Mouse (Mus musculus) testis, postnatal 14 days (tissue): ENCODE measurements around the gene Fars2.

Experiments used
- DNase-seq: peaks from one replicate; pipeline ENCODE4 v3.0.0; 2021; ENCODE audit warnings: low spot score

The Fars2 gene

DNA sequence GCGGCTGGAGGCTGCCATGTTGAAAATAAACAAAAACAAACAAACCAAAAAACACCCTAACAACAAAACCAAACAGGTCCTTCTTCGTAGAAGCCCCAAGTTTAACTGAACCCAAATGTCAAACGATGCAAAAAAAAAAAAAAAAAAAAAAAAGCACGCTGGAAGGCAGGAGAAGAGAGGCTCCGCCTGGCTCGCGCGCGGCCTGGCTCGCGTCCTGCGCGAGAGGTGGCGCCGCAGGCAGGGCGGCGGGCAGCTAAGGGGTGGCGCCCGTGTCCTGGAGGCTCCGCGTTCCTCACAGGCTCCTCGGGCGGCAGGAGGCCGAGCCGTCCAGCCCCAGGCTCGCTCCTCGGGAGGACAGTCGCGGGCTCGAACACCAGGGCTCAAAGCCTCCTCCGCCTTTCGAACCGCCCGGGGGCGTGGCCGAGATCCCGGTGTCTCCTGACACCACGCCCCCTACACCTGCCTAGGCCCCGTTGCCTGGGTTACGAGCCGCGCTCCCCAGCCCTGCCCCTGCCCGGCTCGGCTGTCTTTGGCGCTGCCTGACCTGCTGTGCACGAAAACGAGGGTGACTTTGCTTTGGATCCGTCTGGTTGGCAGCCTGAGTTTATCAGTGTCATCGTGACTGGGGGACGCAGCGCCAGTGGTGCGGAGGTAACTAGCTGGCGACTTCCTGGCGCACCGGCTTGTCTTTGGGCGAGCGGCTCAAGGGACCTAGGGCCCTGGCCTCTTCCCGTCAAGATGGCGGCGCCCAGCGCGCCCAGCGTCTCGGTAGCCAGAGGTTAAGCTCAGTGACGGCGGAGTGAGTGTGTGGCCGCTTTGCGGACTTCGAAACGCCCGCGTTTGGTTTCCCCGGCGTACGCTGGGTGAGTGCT lies at the start of gene Fars2, which contains the start of gene Lyrm4:
Fars2 (plus strand) TSS at position 270 of the 872 bp plus-strand sequence.
Lyrm4 (minus strand) TSS at position 384 of the 872 bp plus-strand sequence.
- peak; percentile 97 for DNase-seq

DNA sequence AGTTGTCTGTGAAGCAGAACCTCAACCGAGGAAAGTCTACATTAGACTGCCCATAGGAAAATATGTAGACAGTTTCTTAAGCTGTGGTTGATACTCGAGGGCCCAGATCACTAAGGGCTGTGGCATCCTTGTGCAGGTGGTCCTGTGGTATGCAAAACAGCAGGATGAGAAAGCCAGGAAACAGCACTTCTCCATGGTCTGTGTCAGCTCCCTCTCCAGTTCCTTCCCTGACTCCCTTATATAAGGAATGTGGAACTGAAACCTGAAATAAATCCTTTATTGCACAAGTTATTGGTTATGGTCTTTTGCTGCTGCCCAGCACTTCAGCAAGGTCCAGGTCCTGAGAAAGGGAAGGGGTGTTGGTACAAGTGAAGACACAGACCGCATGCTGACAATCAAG lies 42.7 kb upstream of the Fars2 start:
- DNase-seq, result no peak

DNA sequence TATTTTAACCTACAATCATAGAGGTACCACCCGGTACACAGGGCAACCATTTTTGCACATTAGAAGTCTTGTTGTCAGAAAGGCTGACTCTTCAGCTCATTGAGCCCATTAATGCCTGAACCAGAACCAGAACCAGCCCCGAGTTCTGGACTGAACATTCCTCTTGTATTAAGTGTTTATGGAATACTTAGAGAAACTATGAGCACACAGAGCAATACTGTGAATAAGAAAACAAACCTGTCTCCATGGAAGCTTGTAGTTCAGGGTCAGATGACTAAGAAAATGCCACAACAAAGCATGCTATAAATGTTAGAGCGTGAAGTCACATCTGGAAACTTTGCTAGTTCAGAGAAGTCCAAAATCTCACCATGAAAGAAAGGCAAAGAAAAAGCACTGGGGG lies 35.6 kb upstream of the Fars2 start:
- DNase-seq, result no peak

DNA sequence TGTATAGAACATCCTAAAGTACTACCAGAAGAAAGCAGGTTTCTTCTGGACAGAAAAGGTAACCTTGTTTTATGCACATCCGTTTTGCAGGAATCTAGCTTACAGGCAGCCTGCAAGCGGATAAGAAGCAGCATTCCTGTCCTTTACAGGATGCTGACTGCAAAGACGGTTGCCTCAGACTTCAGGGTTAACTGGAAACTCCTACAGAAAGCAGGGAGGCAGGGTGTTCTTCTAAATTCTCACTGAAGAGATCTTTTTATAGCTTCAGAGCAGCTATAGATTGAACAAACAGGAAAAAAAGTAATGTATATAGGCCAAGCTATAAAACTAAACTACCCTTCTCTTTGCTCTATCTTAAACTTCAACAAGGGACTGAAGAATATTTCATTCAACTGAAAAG lies 32.5 kb upstream of the Fars2 start:
- no peak for DNase-seq

DNA sequence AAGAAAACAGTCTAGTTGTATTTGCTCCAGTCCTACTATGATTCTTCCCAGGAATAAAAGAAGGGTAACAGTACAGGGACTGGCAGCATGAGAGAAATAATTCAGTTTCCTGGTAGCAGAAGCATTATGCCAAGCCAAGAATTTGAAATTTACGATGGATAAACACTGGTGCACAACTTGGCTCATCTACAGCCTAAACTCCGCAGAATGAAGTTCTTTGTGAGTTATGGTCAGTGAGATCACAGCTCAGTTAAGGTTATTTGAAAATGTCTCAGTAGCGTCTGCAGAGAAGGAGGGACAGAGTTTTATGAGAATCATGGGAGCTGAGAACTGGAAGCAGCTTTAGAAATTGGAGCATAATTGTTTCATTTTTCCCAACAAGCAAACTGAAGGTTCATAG lies 31.2 kb upstream of the Fars2 start:
- no peak for DNase-seq

DNA sequence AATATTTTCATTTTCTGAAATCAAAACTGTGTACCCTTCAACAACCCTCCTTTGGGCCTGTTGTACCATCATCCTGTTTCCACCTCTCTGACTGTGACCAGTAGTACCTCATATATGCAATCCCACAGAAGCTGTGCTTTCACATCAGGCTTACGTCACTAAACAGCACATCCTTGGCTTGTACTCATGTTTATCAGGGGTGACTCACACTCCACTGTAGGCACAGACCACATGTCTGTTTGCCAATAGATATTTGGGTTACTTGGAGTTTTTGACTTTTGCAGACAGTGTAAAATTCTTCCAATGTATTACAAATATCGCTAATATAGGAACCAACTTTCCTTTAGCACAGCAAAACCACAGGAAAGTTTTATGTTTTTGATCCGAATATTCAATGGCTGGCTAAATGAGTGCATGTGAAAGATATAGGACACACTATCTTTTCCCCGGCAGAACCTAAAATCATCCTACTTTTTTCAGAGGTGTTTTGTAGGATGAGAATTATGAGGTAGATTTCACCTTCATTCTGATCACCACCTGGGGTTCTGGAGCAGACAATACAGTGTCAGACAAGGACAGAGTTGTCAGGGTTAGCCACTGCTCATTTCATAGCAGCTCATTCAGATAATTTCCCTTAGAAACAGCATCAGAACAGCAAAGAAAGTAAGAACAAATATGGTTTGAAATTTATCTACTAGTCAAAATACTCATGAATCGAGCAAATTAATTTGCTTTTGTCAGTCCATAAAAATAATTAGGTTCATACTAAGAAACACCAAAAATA lies 30.4 kb upstream of the Fars2 start:
- no peak for DNase-seq

DNA sequence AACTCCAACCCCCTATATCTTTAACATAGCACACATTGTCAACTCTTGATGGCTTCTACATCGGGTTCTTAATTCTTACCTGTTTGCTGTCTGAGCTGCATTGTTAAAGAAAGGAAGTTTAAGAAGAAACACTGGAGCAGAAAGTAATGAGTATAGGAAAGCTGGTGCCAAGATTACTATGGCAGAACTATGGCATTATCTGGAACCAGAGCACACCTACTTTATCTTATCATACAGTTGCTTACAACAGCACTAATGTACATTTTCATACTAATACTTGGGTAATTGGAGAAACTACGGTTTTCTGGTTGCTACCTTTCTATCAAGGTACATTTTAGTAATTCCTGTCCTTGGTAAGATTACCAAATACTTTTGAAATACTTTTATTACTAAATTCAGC lies 29.8 kb upstream of the Fars2 start:
- no peak for DNase-seq

DNA sequence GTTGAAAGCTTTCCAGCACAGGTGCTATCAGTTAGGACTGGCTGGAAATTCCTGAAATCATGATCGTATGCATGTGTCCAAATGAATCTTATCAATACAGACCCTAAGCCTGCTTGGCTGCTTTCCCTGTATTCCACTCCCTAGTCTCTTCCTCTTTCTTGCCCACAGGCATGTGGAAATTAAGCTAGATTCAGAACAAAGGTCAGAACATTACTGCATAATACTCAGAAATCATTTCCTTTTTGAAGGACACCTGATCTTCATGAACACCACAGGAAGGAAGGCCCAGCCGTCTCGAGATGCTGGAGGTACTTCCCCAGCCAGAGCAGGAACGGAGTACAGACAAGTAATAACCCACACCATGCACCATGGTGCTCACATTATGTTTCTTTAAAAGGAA lies 29.0 kb upstream of the Fars2 start:
- DNase-seq, result no peak

DNA sequence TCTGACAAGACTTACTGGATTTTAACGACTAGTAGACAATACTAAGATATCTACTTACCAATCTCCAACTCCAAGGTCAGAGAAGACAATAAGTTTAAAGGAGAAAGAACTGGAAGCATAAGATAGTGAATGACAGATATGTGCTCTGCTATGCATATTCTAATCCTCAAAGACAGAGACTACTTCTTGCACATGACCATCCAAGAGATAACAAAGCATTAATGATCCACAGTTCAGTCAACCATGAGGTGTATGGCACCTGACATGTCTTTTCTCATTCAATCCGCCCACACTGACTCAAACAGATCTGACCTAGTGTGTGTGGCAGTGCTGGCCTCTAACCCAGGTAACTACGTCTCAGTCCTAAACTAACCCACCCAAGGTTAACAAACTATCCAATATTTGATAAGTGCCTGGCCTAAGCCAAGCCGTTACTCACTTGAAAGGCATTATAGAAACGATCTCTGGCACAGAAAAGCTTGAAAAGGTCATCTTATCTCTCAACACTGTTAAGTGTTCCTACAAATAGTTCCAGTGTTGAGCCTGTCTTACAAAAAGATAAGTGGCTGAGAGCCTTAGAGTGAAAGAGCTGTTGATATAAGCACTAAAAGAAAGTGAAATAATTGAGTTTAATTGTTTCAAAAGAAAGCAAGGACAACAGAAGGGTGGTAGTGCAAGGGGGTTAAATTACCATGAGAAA lies 20.4 kb upstream of the Fars2 start:
- no peak for DNase-seq

DNA sequence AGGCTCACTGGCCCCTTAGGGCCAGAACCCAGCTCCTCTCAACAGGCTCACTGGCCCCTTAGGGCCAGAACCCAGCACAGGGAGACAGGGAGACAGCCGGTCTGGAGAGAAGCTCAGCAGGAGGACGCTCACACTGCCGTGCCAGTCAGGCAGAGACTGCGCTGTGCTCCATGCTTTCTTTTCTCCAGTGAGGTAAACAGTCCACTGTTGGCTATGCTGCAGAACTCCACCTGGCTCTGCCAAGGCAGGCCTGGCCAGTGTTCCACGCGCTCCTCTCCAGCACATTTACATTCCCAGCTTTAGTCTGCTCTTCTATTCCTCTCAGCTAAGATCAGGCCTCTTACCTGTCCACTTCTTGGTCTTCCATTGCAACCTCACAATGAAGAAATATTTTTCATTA lies 11.6 kb upstream of the Fars2 start:
- DNase-seq, result no peak

DNA sequence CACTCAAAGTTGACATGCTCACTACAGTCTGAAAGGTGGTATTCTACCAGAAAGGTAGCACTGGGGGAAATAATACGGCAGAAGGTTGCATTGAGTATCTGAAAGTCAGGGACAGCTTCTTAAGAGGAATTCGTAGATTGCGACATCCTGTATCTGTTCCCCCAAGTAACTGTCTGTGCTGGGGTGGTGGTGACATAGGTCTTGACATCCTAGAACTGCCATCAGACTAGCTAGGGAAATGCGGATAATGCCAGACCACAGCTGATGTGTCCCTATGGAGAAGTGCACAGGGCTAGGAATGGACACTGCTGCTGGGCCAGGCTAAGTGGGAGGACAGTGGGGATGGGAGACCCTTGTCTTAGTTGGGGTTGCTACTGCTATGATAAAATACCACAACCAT lies 8.7 kb upstream of the Fars2 start:
- DNase-seq, result no peak

DNA sequence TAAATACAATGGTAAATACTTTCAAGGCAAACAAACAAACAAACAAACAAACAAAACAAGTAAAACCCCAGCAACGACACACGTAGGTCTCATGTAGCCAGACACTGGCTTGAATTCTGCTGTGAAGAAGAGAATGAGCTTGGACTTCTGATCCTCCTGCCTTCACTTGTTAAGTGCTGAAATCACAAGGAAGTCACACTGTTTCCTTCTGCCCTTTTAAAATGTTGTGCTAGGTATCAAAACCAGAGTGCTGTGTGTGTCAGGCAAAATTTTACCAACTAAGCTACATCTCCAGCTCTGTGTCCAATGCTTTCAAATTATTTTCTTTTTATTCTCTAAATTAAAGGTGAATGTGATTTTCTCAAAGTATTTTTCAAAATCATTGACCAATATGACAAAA lies 5.9 kb upstream of the Fars2 start:
- DNase-seq, result no peak

DNA sequence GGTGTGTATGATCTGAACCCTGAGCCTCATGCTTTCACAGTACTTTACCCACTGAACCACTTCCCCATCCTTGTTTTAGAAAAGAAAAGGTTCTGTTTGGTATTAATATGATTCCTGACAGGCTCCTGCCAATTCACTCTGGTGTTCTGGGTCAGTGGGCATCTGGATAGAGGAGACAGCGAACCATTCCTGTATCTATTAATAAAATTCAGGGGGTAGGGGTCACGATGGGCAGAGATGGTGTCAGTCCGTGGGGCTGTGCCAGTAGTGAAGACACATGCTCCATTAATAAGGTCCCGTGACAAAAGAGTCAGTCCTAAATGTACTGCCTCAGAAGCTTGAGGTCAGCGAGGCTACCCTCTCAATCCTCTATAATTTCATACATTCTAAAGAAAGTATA lies 4.0 kb upstream of the Fars2 start:
- DNase-seq, result no peak

DNA sequence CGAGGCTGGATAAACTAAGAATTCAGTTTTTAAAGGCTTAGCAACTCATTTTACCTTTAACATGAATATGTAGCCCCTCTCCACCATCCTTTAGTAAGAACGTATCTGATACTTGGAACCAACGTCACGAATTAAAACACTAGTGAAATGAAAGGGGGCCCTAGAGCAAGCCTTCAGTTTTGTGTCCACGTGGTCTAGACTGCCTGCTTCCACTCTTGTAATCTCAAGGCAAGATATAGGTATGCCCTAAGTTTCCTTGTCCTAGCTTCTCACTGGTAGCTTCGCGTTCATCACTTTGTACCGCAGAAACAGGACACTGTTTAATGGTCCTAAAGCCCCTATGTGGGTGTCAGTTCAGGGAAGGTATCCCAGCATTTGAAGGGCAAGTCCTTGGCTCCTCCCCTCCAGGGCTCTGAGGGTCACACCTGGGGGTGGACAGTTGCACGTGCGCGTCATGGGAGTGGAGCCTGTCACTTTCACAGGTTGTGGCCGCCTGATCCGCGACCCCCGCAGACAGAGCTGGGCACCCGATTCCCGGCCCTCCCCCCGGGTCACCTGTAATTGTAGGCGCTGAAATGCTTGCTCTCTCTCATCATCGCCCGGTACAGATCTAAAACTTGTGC lies 581 bp upstream of the Fars2 start:
- DNase-seq, result peak; percentile 56

DNA sequence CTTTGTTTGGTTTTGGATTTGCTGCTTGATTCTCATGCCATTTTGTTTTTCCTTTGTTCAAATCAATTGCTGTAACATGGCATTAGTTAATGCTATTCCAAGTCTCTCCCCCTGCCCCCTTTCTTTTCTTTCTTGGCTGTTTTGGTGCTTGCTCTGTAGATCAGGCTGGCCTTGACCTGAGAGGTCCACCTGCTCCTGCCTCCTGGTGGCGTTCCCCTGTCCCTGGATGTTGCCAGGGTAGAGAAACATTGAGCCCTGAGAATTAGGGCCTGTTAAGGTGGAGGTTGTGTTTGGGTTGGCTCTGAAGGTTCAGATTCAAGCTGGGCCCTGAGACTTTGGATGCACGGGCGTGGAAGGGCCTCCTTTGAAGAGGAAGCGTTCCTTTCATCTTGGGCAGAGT lies 2.5 kb downstream of the Fars2 start:
- no peak for DNase-seq

DNA sequence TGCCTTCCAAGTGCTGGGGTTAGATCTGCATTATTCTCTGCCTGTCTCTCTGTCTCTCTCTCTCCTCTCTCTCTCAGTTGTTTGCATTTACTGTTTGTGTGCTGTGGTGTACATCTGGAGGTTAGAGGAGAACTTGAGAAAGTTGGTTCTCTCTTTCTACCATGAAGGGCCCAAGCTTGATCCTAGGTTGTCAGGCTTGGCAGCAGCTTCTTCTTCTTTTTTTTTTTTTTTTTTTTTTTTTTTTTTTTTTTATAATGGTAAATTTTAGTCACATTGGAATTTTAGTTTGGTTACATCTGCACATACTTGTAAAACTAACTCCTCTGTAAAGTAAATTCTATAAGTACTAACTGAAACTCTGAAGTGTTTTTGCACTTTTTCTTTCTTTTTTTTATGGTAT lies 3.4 kb downstream of the Fars2 start:
- DNase-seq, result no peak

DNA sequence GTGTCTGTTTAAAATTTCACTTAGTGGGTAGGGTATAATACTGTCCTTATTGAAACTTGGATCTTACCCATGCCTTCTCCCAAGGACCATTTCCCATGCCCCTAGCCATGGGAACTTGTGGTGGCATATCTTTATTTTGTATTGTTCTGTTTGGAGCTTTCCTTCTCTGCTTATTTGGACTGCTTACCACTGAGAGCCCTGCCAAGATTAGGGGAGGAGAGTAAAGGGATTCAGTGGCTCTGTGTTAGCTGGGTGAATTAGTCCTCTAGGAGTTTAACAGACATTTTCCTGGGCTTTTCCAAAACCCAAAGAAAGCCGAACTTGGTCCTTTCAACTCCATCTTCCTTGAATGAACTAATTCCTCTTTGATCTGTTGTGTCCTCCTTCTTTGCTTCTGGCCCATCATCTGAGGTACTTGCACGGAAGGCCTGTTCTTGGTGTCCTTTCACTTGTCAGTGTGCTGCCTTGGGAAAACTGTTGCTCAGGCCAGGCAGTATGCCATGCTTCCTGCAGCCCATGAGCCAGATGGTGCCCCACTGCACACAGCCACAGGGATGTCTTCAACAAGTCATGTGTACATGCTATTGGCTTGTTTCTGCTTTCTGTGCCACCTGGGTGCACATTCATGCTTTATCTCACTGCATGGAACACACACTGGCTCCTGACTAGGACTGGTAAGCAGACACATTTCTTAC lies 12.3 kb downstream of the Fars2 start:
- DNase-seq, result no peak

DNA sequence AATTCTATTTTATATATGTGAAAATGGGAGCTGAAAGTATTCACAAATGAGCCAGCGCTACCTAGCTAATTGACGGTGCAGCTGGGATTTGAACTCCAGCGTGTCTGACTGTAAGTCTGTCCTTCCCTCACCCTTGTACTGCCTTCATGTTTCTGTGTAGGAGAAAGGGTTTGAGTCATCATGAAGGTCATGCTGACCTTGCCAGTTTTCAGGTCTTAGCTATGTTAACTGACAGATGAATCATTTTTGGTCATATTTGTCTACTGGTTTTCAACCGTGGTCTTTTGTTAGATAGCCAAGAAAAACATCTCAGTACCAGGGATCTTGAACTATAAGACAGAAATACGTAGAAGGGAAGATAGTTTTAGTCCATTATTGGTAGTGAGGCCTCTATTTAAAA lies 14.2 kb downstream of the Fars2 start:
- no peak for DNase-seq

DNA sequence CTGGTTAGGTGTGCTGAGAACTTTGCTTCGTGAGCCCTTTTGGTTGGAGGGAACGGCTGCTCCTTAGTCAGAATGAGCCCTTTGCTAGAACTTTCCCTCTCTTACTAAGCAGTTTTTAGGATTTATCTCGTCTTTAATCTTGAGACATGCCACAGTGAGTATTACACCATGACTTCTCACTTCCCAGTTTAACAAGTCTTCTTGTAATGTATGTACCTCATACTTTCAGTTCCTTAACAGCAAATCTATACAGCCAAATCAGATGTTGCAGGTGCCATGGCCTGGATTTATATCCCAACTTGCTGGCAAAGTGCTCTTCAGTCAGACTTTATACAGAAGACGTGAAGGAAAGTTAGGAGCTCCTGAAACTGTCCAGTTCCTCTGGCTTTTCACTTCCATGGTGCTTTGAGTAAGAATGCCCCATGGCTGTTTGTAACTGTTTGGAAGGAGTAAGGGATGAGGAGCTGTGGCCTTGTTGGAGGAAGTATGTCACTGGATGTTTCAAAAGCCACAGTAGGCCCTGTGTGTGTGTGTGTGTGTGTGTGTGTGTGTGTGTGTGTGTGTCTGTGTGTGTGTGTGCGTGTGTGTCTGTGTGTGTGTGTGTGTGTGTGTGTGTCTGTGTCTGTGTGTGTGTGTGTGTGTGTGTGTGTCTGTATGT lies 14.9 kb downstream of the Fars2 start:
- DNase-seq, result no peak

DNA sequence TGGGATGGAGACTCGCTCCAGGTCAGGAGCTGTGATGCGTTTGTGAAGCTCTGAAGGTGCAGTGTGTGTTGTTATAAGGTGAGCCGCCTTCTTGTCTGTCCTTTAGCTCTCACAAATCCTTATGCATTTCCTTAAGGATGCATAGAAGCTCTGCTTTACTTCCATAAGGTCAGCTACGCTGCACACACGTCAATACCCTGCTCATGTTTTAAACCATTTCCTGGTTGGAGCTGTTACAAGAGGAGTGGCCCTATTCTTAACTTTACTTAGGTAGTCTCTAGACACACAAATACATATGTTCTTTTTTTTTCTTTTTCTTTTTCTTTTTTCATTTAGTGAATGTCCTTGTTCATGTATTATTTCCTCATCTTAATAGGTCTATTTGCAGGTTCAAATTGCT lies 22.5 kb downstream of the Fars2 start:
- DNase-seq, result no peak
